Mouse (Mus musculus) duodenum, adult 2 months (tissue): ENCODE results near the gene Sh2b1. TPM values are rescaled to one million over a fixed set of nuclear protein-coding genes. Genes with fewer than 3 reads are reported as not detected.

ENCODE experiments used
- polyA plus RNA-seq: library from polyadenylated mRNA; depleted of rRNA; stranded (reverse); fragments of >200 nt; gene quantifications from 2 replicates; pipeline ENCODE4 v1.2.3, GENCODE M21; 2012; ENCODE audit warnings: low replicate concordance; rRNA removed

The Sh2b1 gene
- 52.6 and 69.0 TPM in 2 replicates for polyA plus RNA-seq

DNA sequence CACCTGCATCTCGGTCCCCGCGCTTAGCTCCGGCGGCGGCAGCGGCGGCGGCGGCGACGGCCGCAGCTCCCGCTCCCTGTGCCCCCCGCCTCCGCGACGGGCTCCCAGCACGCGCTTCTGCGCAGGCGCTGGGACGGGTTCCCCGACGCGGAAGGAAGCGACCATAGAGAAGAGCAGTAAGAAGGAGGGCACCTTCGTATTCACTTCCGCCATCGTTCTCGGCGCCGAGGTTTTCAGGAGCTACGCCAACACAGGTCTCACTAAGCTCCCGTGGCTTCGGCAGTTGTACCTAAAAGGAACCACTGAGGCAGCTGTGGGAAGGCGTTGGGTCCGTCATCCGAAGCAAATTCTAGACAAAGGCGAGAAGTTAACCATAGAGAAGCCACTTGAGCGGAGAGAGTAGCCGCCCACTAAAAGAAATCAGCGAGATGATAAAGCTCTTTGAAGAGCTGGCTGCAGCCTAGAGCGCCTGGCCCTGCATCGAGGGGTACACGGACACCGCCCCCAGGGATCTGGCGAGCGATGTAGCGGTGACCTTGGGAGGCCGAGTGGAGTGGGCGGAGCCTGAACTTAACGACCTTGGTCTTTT lies at the start of gene Sh2b1:
Gene Sh2b1 (minus strand): TSS at position 432 of the 589 bp plus-strand sequence.

DNA sequence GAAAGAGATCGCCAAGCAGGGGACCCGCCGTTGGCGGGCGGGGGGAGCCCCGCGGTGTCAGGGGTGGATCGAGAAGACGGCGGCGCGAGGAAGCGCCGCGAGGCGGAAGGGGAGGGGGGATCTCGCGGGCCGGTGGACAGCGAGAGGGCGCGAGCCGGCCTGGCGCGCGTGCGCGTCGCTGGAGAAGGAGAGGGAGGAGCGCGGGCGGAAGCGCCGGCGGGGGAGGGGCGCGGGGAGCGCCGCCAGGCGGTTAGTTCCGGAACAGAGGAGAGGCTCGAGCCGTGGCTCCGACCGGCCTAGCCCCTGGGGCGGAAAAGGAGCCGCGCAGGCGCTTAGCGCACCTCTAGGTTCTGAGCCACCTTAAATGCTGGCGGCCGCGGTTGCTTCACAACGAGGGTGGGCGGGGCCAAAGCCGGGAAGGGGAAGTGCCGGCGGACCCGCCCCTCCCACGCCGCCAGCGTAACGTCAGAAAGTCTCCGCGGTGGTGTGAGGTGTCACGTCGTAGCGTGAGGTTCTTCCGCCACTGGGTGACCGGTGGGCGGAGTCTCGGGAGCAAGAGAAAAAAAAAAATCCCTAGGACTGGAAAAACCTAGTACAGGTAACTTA lies 28.2 kb upstream of the Sh2b1 start, which contains the start of gene Atxn2l:
Gene Atxn2l (minus strand): TSS at position 165 of the 606 bp plus-strand sequence.

DNA sequence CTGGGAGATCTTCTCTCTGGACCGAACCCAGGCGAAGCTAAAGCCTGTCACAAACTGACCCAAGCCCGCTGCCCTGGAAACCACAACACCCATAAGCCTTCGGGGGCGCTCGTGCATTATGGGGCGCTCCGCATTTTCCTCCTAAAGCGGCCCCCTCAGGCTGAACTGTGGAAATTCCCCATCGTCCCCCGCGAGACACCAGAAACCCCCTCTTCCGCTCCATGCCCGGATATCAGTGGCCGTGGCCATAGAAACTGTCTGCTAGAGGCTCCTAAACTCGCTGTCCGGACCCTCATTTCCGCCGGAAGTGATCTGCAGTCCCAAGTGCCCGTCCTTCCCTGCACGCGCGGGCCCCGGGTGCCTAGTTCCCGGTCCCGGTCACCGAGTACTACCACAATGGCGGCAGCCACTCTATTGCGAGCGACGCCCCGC lies 11.8 kb upstream of the Sh2b1 start, which contains the start of gene Tufm:
Gene Tufm (plus strand): TSS at position 310 of the 432 bp plus-strand sequence.

DNA sequence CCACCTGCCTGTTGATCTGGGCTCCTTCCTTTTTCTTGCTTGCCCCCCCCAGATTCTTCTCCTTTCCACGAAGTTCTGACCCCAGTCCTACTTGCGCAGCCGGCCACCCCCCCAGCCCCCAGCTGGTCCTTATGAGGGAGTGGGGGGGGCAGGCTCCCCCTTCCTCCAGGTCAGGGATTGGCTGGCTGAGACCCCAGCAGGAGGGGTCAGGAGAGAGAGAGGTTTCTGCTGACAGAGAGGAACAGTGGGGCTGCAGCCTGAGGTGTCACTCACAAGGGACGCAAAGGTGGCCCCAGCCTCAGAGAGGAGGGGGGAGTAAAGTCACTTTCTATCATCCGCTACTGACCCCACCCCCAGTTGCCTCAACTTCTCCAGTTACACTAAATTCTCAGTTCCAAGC lies 12.2 kb downstream of the Sh2b1 start, which contains the start of gene Atp2a1:
Gene Atp2a1 (minus strand): TSS at position 105 of the 400 bp plus-strand sequence.

DNA sequence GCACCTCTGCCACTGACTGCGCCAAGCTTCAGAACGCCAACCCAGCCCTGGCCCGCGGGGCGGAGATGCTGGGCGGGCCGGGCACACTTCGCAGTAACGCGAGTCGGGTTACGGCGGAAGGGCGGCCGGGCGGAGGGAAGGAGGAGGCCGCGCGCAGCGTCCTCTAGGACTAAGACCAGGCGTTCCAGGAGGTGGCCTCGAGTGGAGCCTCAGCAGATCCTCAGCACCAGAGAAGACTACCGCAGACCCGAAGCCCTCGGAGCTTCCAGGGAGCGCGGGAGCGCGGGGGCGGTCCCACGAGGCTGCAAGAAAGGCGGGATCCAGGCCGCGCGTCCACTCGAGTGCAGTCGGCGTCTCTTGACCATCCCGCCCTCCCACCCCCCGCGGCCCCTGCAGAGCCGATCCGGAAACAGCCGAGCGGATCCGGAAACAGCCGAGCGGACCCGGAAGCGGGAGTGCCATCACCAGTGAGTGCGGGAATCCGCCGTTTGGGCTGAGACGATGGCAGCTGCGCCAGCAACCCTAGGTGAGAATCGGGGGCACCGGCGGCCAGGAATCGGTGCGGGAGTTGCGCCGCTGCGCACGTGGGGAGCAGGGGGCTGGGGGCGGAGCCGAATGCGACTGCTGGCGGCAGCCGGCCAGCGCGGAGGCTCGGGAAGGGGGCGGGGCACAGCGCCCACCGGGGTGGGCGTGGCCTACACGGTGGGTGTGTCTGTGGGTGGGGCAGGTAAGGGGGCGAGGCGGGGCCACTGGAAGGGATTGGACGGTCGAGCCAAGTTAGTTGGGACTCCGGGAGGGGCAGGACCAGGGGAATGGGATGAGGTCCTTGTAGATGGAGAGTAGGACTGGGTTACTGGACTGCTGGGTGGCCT lies 46.4 kb downstream of the Sh2b1 start, which contains the start of gene Rabep2:
Gene Rabep2 (plus strand): TSS at position 129 of the 872 bp plus-strand sequence.

Other genes with a start within 250 kb of the Sh2b1 start
- gene Sbk1, start 202.8 kb downstream of the Sh2b1 start, polyA plus RNA-seq, result 10.7 and 27.3 TPM in 2 replicates
- gene Lat, start 105.9 kb downstream of the Sh2b1 start, polyA plus RNA-seq, result 6.4 and 19.6 TPM in 2 replicates
- gene Spns1, start 98.0 kb downstream of the Sh2b1 start, polyA plus RNA-seq, result 144 and 215 TPM in 2 replicates
- 2.8 and 4.2 TPM in 2 replicates for gene Nfatc2ip, start 78.7 kb downstream of the Sh2b1 start, polyA plus RNA-seq
- 0.34 and 5.1 TPM in 2 replicates for gene Cd19, start 60.5 kb downstream of the Sh2b1 start, polyA plus RNA-seq
- gene Rabep2, start 46.7 kb downstream of the Sh2b1 start, polyA plus RNA-seq, result 16.5 and 18.2 TPM in 2 replicates
- 1.2 TPM in 1 of 2 replicates, not detected in the other for gene Atp2a1, start 12.3 kb downstream of the Sh2b1 start, polyA plus RNA-seq
- 122 and 151 TPM in 2 replicates for gene Tufm, start 11.9 kb upstream of the Sh2b1 start, polyA plus RNA-seq
- gene Atxn2l, start 28.0 kb upstream of the Sh2b1 start, polyA plus RNA-seq, result 264 and 283 TPM in 2 replicates
- 45.2 and 60.5 TPM in 2 replicates for gene Eif3c, start 91.0 kb upstream of the Sh2b1 start, polyA plus RNA-seq
- gene Apobr, start 109.5 kb upstream of the Sh2b1 start, polyA plus RNA-seq, result 2.4 and 4.9 TPM in 2 replicates
- gene Cln3, start 110.4 kb upstream of the Sh2b1 start, polyA plus RNA-seq, result 55.8 and 56.6 TPM in 2 replicates
- 0.12 and 1.1 TPM in 2 replicates for gene Il27, start 119.5 kb upstream of the Sh2b1 start, polyA plus RNA-seq
- 4.9 and 28.0 TPM in 2 replicates for gene Nupr1, start 155.4 kb upstream of the Sh2b1 start, polyA plus RNA-seq
- gene Sgf29, start 173.9 kb upstream of the Sh2b1 start, polyA plus RNA-seq, result 24.0 and 43.5 TPM in 2 replicates
- 4.1 and 9.7 TPM in 2 replicates for gene Sult1a1, start 201.0 kb upstream of the Sh2b1 start, polyA plus RNA-seq
- gene Bola2, start 220.0 kb upstream of the Sh2b1 start, polyA plus RNA-seq, result 33.6 and 37.5 TPM in 2 replicates
- gene Slx1b, start 220.4 kb upstream of the Sh2b1 start, polyA plus RNA-seq, result 13.1 and 17.4 TPM in 2 replicates
- 60.7 and 132 TPM in 2 replicates for gene Coro1a, start 232.4 kb upstream of the Sh2b1 start, polyA plus RNA-seq